Mouse (Mus musculus): ENCODE measurements around the gene Zfp747.

- no peak for TF ChIP-seq CTCF (IDR thresholded peaks at IDR 0.05; ENCODE audit: extremely low read depth, insufficient read depth, low read length)
- no peak for TF ChIP-seq POLR2A (IDR thresholded peaks at IDR 0.05; ENCODE audit: extremely low read depth, insufficient read depth, low read length)
Measured at GRCm38 (mm10) chr7:127390306-127390705, 14.5 kb upstream of the Zfp747 start.

Measured in cortical plate, adult 2 months (tissue).